Mouse (Mus musculus): ENCODE data around the gene Tctex1d1. TPM values are rescaled to one million over a fixed set of nuclear protein-coding genes. Genes with fewer than 3 reads are reported as not detected.
A peak's percentile ranks its signal among the peaks of the same experiment; 100 is the strongest.

Gene Tctex1d1
- polyA plus RNA-seq, 1 experiment from 2014 or later = 0.56 TPM

GRCm38 (mm10) chr4:102972071-102972470, 6.3 kb upstream of the Tctex1d1 start:
- Histone ChIP-seq H3K4me3 (no peak overlapping the region), H3K4me1 (peaks cover 10% of the 10 kb centered on the region), H3K9ac (no peak overlapping the region), H3K27me3 (peaks cover 29% of the 10 kb centered on the region), H3K27ac (no peak overlapping the region), H3K9me3 (replicated peaks) (no peaks in the 10 kb centered on the region), H3K4me2 (no peak overlapping the region), H3K36me3 (ENCODE audit: poor library complexity, severe bottlenecking) (peaks cover 8% of the 10 kb centered on the region)
- no peak for ATAC-seq
- WGBS = 70% methylated on average over 3 of the region's 3 CpGs

- whole genome bisulfite sequencing = 42% methylated on average over 5 of the region's 5 CpGs
- H3K27ac ChIP-seq = no peak overlapping the region
- H3K27me3 ChIP-seq = peaks cover 47% of the 10 kb centered on the region
- H3K4me1 ChIP-seq = peaks cover 23% of the 10 kb centered on the region
- no peaks in the 10 kb centered on the region for H3K9me3 ChIP-seq (replicated peaks)
- no peak overlapping the region for H3K9ac ChIP-seq
- no peaks in the 10 kb centered on the region for H3K36me3 ChIP-seq (ENCODE audit: poor library complexity, severe bottlenecking)
- no peak overlapping the region for H3K4me2 ChIP-seq
- H3K4me3 ChIP-seq = no peak overlapping the region
- no peak for ATAC-seq
These were observed 4.2 kb upstream of the Tctex1d1 start for GRCm38 (mm10) chr4:102974172-102974571.

GRCm38 (mm10) chr4:102976290-102977275, 1.8 kb upstream of the Tctex1d1 start:
- Histone ChIP-seq H3K27me3 (peaks cover 59% of the 10 kb centered on the region), H3K4me1 (peaks cover 23% of the 10 kb centered on the region), H3K4me2 (no peak overlapping the region), H3K27ac (no peak overlapping the region), H3K9me3 (replicated peaks) (no peaks in the 10 kb centered on the region), H3K9ac (no peak overlapping the region), H3K36me3 (ENCODE audit: poor library complexity, severe bottlenecking) (no peaks in the 10 kb centered on the region), H3K4me3 (no peak overlapping the region)
- WGBS = 8% methylated on average over 12 of the region's 12 CpGs
- no peak for ATAC-seq

- H3K27ac ChIP-seq = no peak overlapping the region
- 11% methylated on average over 16 of the region's 16 CpGs for WGBS
- peaks cover 55% of the 10 kb centered on the region for H3K27me3 ChIP-seq
- no peak for ATAC-seq
- no peaks in the 10 kb centered on the region for H3K9me3 ChIP-seq (replicated peaks)
- peak overlapping the region; percentile 54 for H3K4me2 ChIP-seq
- peaks cover 23% of the 10 kb centered on the region for H3K4me1 ChIP-seq
- no peaks in the 10 kb centered on the region for H3K36me3 ChIP-seq (ENCODE audit: poor library complexity, severe bottlenecking)
- H3K9ac ChIP-seq = no peak overlapping the region
- 0 out of 2 replicates have a peak overlapping the region, but pooled peaks have one; percentile 17 for H3K4me3 ChIP-seq
These were observed 556 bp upstream of the Tctex1d1 start for GRCm38 (mm10) chr4:102977778-102978321.

GRCm38 (mm10) chr4:102979385-102979784, 979 bp downstream of the Tctex1d1 start:
- no peak for ATAC-seq
- 59% methylated on average over 5 of the region's 5 CpGs for WGBS
- H3K9ac ChIP-seq = no peak overlapping the region
- H3K27ac ChIP-seq = no peak overlapping the region
- peaks cover 52% of the 10 kb centered on the region for H3K27me3 ChIP-seq
- H3K9me3 ChIP-seq (replicated peaks) = no peaks in the 10 kb centered on the region
- peaks cover 23% of the 10 kb centered on the region for H3K4me1 ChIP-seq
- H3K36me3 ChIP-seq (ENCODE audit: poor library complexity, severe bottlenecking) = no peaks in the 10 kb centered on the region
- peak overlapping the region; percentile 54; the same call in 1 of the 2 replicates for H3K4me2 ChIP-seq
- no peak overlapping the region for H3K4me3 ChIP-seq

- Histone ChIP-seq H3K9ac (no peak overlapping the region), H3K27me3 (peaks cover 33% of the 10 kb centered on the region), H3K9me3 (replicated peaks) (no peaks in the 10 kb centered on the region), H3K4me3 (no peak overlapping the region), H3K4me2 (no peak overlapping the region), H3K36me3 (ENCODE audit: poor library complexity, severe bottlenecking) (no peaks in the 10 kb centered on the region), H3K27ac (no peak overlapping the region), H3K4me1 (peaks cover 15% of the 10 kb centered on the region)
- 88% methylated on average over 8 of the region's 8 CpGs for WGBS
- no peak for ATAC-seq
These were observed 3.3 kb downstream of the Tctex1d1 start for GRCm38 (mm10) chr4:102981709-102982108.

- H3K4me1 ChIP-seq = no peaks in the 10 kb centered on the region
- no peak overlapping the region for H3K4me3 ChIP-seq
- no peak for ATAC-seq
- no peak overlapping the region for H3K27ac ChIP-seq
- WGBS = 69% methylated on average over 7 of the region's 7 CpGs
- no peak overlapping the region for H3K4me2 ChIP-seq
- no peaks in the 10 kb centered on the region for H3K9me3 ChIP-seq (replicated peaks)
- no peaks in the 10 kb centered on the region for H3K36me3 ChIP-seq (ENCODE audit: poor library complexity, severe bottlenecking)
- H3K9ac ChIP-seq = no peak overlapping the region
- no peaks in the 10 kb centered on the region for H3K27me3 ChIP-seq
These were observed 7.8 kb downstream of the Tctex1d1 start for GRCm38 (mm10) chr4:102986173-102986572.

GRCm38 (mm10) chr4:102986917-102987316, 8.5 kb downstream of the Tctex1d1 start:
- no peaks in the 10 kb centered on the region for H3K4me1 ChIP-seq
- no peaks in the 10 kb centered on the region for H3K9me3 ChIP-seq (replicated peaks)
- H3K4me3 ChIP-seq = no peak overlapping the region
- no peak overlapping the region for H3K9ac ChIP-seq
- no peak overlapping the region for H3K27ac ChIP-seq
- WGBS = 3% methylated on average over 2 of the region's 2 CpGs
- H3K4me2 ChIP-seq = no peak overlapping the region
- no peaks in the 10 kb centered on the region for H3K27me3 ChIP-seq
- H3K36me3 ChIP-seq (ENCODE audit: poor library complexity, severe bottlenecking) = no peaks in the 10 kb centered on the region
- ATAC-seq = peak; percentile 75; the same call in 1 of the 2 replicates

- H3K9me3 ChIP-seq (replicated peaks) = no peaks in the 10 kb centered on the region
- no peak overlapping the region for H3K27ac ChIP-seq
- H3K27me3 ChIP-seq = no peaks in the 10 kb centered on the region
- 16% methylated on average over 4 of the region's 4 CpGs for WGBS
- H3K4me1 ChIP-seq = no peaks in the 10 kb centered on the region
- peak; percentile 45; the same call in 1 of the 2 replicates for ATAC-seq
- no peak overlapping the region for H3K4me3 ChIP-seq
- H3K4me2 ChIP-seq = no peak overlapping the region
- no peaks in the 10 kb centered on the region for H3K36me3 ChIP-seq (ENCODE audit: poor library complexity, severe bottlenecking)
- no peak overlapping the region for H3K9ac ChIP-seq
These were observed 8.9 kb downstream of the Tctex1d1 start for GRCm38 (mm10) chr4:102987325-102987724.

- Histone ChIP-seq H3K4me2 (no peak overlapping the region), H3K4me1 (no peaks in the 10 kb centered on the region), H3K36me3 (ENCODE audit: poor library complexity, severe bottlenecking) (no peaks in the 10 kb centered on the region), H3K4me3 (no peak overlapping the region), H3K27me3 (no peaks in the 10 kb centered on the region), H3K9me3 (replicated peaks) (no peaks in the 10 kb centered on the region), H3K9ac (no peak overlapping the region), H3K27ac (no peak overlapping the region)
- no peak for ATAC-seq
- 62% methylated on average over 2 of the region's 2 CpGs for WGBS
These were observed 9.3 kb downstream of the Tctex1d1 start for GRCm38 (mm10) chr4:102987756-102988155.

GRCm38 (mm10) chr4:102988526-102988925, 10.1 kb downstream of the Tctex1d1 start:
- no peak overlapping the region for H3K4me3 ChIP-seq
- H3K27me3 ChIP-seq = no peaks in the 10 kb centered on the region
- H3K9me3 ChIP-seq (replicated peaks) = no peaks in the 10 kb centered on the region
- no peak overlapping the region for H3K27ac ChIP-seq
- H3K9ac ChIP-seq = no peak overlapping the region
- H3K4me1 ChIP-seq = no peaks in the 10 kb centered on the region
- no peak for ATAC-seq
- WGBS = 83% methylated on average over 6 of the region's 6 CpGs
- no peak overlapping the region for H3K4me2 ChIP-seq
- no peaks in the 10 kb centered on the region for H3K36me3 ChIP-seq (ENCODE audit: poor library complexity, severe bottlenecking)

- no peak overlapping the region for H3K4me3 ChIP-seq
- no peak overlapping the region for H3K27ac ChIP-seq
- no peak overlapping the region for H3K4me2 ChIP-seq
- H3K27me3 ChIP-seq = no peaks in the 10 kb centered on the region
- no peak overlapping the region for H3K9ac ChIP-seq
- H3K9me3 ChIP-seq (replicated peaks) = no peaks in the 10 kb centered on the region
- 76% methylated on average over 5 of the region's 5 CpGs for WGBS
- no peak for ATAC-seq
- H3K4me1 ChIP-seq = no peaks in the 10 kb centered on the region
- no peaks in the 10 kb centered on the region for H3K36me3 ChIP-seq (ENCODE audit: poor library complexity, severe bottlenecking)
These were observed 11.0 kb downstream of the Tctex1d1 start for GRCm38 (mm10) chr4:102989391-102989790.
